Mouse (Mus musculus) neural tube, postnatal 0 days (tissue): ENCODE results near the gene Lin52. TPM values are rescaled to one million over a fixed set of nuclear protein-coding genes. Genes with fewer than 3 reads are reported as not detected.

ENCODE experiments used
- polyA plus RNA-seq: library from polyadenylated mRNA; unstranded; fragments of >200 nt; fragmentation: Nextera tagmentation; extraction: Ambion mirVana; gene quantifications from 2 replicates; pipeline ENCODE4 v1.2.1, GENCODE M21; 2015

Lin52 gene
- 26.9 and 27.0 TPM in 2 replicates for polyA plus RNA-seq

GRCm38 (mm10) chr12:84450718-84451646 is at the start of gene Lin52, which contains the start of gene Aldh6a1:
TSS of gene Lin52 (plus strand) at chr12:84451422.
TSS of gene Aldh6a1 (minus strand) at chr12:84451004.

GRCm38 (mm10) chr12:84408819-84409507 is 42.3 kb upstream of the Lin52 start, which contains the start of the genes Entpd5 and Bbof1:
TSS of gene Entpd5 (minus strand) at chr12:84409029.
TSS of gene Bbof1 (plus strand) at chr12:84409071.

GRCm38 (mm10) chr12:84416834-84417604 is 34.2 kb upstream of the Lin52 start, which contains the start of gene Rnf113a2:
TSS of gene Rnf113a2 (plus strand) at chr12:84417196.

GRCm38 (mm10) chr12:84569336-84569970 is 118.2 kb downstream of the Lin52 start, which contains the start of gene Vsx2:
TSS of gene Vsx2 (plus strand) at chr12:84569762.

Other genes starting within 250 kb of the Lin52 start
- 3.7 and 4.1 TPM in 2 replicates for gene Elmsan1, start 232.5 kb upstream of the Lin52 start, polyA plus RNA-seq
- gene Ptgr2, start 166.2 kb upstream of the Lin52 start, polyA plus RNA-seq, result 15.4 and 17.5 TPM in 2 replicates
- 42.4 and 46.6 TPM in 2 replicates for gene Zfp410, start 134.6 kb upstream of the Lin52 start, polyA plus RNA-seq
- 35.3 and 37.0 TPM in 2 replicates for gene Coq6, start 89.8 kb upstream of the Lin52 start, polyA plus RNA-seq
- gene Fam161b, start 89.6 kb upstream of the Lin52 start, polyA plus RNA-seq, result 10.4 and 12.4 TPM in 2 replicates
- gene Entpd5, start 42.4 kb upstream of the Lin52 start, polyA plus RNA-seq, result 11.0 and 12.6 TPM in 2 replicates
- 2.8 and 3.0 TPM in 2 replicates for gene Bbof1, start 42.4 kb upstream of the Lin52 start, polyA plus RNA-seq
- gene Rnf113a2, start 34.2 kb upstream of the Lin52 start, polyA plus RNA-seq, result 20.4 and 22.0 TPM in 2 replicates
- 44.9 and 50.0 TPM in 2 replicates for gene Aldh6a1, start 418 bp upstream of the Lin52 start, polyA plus RNA-seq
- gene Vsx2, start 118.3 kb downstream of the Lin52 start, polyA plus RNA-seq, result 4.6 and 7.0 TPM in 2 replicates
- 10.8 and 10.9 TPM in 2 replicates for gene Abcd4, start 166.0 kb downstream of the Lin52 start, polyA plus RNA-seq
- gene Vrtn, start 189.6 kb downstream of the Lin52 start, polyA plus RNA-seq, result not detected in 2 replicates
- 17.2 and 19.6 TPM in 2 replicates for gene Syndig1l, start 247.4 kb downstream of the Lin52 start, polyA plus RNA-seq